Comparison of ENCODE assay signal across 8 mouse cellular contexts in genomic region chr2:93278181-93278975, GRCm38 (mm10). TPM values are rescaled to one million over a fixed set of nuclear protein-coding genes. Genes with fewer than 3 reads are reported as not detected.
DNase-seq lines count a peak whose midpoint lies in the region; ATAC-seq lines count a peak whose summit lies in the region.

No protein-coding gene starts in this region.

- no peak for DNase-seq in lung, adult 18-20 months
- DNase-seq in forebrain, embryonic 14.5 days (ENCODE audit: low spot score): peak; percentile 80
- DNase-seq in mesoderm, embryonic 11.5 days (ENCODE audit: low read depth, low spot score): peak; percentile 64
- no peak for DNase-seq in thymus, postnatal 36 days
- DNase-seq in cerebellum, adult 11-12 months: no peak

- H3K27me3 ChIP-seq in lung, embryonic 15.5 days: no peaks in the 10 kb centered on the region
- no peaks in the 10 kb centered on the region for H3K27me3 ChIP-seq in forebrain, embryonic 14.5 days (replicated peaks; ENCODE audit: control insufficient read depth, insufficient read depth, low read length)
- H3K27me3 ChIP-seq in intestine, embryonic 16.5 days (replicated peaks; ENCODE audit: control insufficient read depth, insufficient read depth, low read length): no peaks in the 10 kb centered on the region

- no peak overlapping the region for H3K4me2 ChIP-seq in lung, embryonic 15.5 days
- peak overlapping the region; percentile 12; the same call in 1 of the 2 replicates for H3K4me2 ChIP-seq in forebrain, embryonic 14.5 days (ENCODE audit: low read length)
- peak overlapping the region; percentile 19; the same call in 1 of the 2 replicates for H3K4me2 ChIP-seq in intestine, embryonic 16.5 days (ENCODE audit: low read depth, low read length)

- H3K4me1 ChIP-seq in lung, embryonic 15.5 days: peaks cover 37% of the 10 kb centered on the region
- H3K4me1 ChIP-seq in forebrain, embryonic 14.5 days (ENCODE audit: control insufficient read depth, insufficient read depth, low read length): peaks cover 43% of the 10 kb centered on the region
- peaks cover 40% of the 10 kb centered on the region for H3K4me1 ChIP-seq in intestine, embryonic 16.5 days (ENCODE audit: control insufficient read depth, insufficient read depth, low read length)

- H3K4me3 ChIP-seq in lung, embryonic 15.5 days: no peak overlapping the region
- H3K4me3 ChIP-seq in forebrain, embryonic 14.5 days (ENCODE audit: low read depth, low read length): no peak overlapping the region
- H3K4me3 ChIP-seq in intestine, embryonic 16.5 days (ENCODE audit: low read length): no peak overlapping the region

- WGBS in lung, embryonic 15.5 days: 21% methylated on average over 11 of the region's 11 CpGs
- 3% methylated on average over 11 of the region's 11 CpGs for WGBS in forebrain, embryonic 14.5 days
- 7% methylated on average over 11 of the region's 11 CpGs for WGBS in intestine, embryonic 16.5 days

- ATAC-seq in lung, embryonic 15.5 days (ENCODE audit: borderline replicate concordance, extremely low read depth, low FRiP score, low TSS enrichment): peak; percentile 56; the same call in 1 of the 2 replicates
- peak; percentile 71 for ATAC-seq in forebrain, embryonic 14.5 days
- peak; percentile 76 for ATAC-seq in intestine, embryonic 16.5 days
- no peak for ATAC-seq in megakaryocyte progenitor cell, adult 5-6 weeks (replicated peaks; ENCODE audit: poor library complexity)

- no peaks in the 10 kb centered on the region for H3K9me3 ChIP-seq in lung, embryonic 15.5 days
- H3K9me3 ChIP-seq in forebrain, embryonic 14.5 days (replicated peaks; ENCODE audit: control insufficient read depth, low read length): no peaks in the 10 kb centered on the region
- no peaks in the 10 kb centered on the region for H3K9me3 ChIP-seq in intestine, embryonic 16.5 days (ENCODE audit: control insufficient read depth, low read length)

- H3K36me3 ChIP-seq in lung, embryonic 15.5 days: no peaks in the 10 kb centered on the region
- H3K36me3 ChIP-seq in forebrain, embryonic 14.5 days (ENCODE audit: control insufficient read depth, insufficient read depth, low read length): no peaks in the 10 kb centered on the region
- no peaks in the 10 kb centered on the region for H3K36me3 ChIP-seq in intestine, embryonic 16.5 days (ENCODE audit: control insufficient read depth, insufficient read depth, low read length)

- H3K27ac ChIP-seq in lung, embryonic 15.5 days: peak overlapping the region; percentile 73
- H3K27ac ChIP-seq in forebrain, embryonic 14.5 days (ENCODE audit: low read depth, low read length): peak overlapping the region; percentile 78
- peak overlapping the region; percentile 80 for H3K27ac ChIP-seq in intestine, embryonic 16.5 days (ENCODE audit: low read length)

- no peak overlapping the region for H3K9ac ChIP-seq in lung, embryonic 15.5 days
- H3K9ac ChIP-seq in forebrain, embryonic 14.5 days (ENCODE audit: low read length): no peak overlapping the region; the same call in 1 of the 2 replicates
- peak overlapping the region; percentile 27 for H3K9ac ChIP-seq in intestine, embryonic 16.5 days (ENCODE audit: low read depth, low read length)

RNA-seq across cellular contexts. Expression of gene Tspan18, which starts 55.9 kb away (rescaled TPM):
- polyA plus RNA-seq in lung, embryonic 15.5 days (2015; fragmentation: Nextera tagmentation; extraction: Ambion mirVana): 25.4 and 29.0 TPM in 2 replicates
- 15.6 and 17.3 TPM in 2 replicates for polyA plus RNA-seq in forebrain, embryonic 14.5 days (2014; fragmentation: Nextera tagmentation; extraction: Ambion mirVana)
- polyA plus RNA-seq in intestine, embryonic 16.5 days (2015; fragmentation: Nextera tagmentation; extraction: Ambion mirVana): 19.5 and 19.6 TPM in 2 replicates
- 0.39 TPM in 1 of 2 replicates, not detected in the other for total RNA-seq in megakaryocyte progenitor cell, adult 5-6 weeks (2015)
- total RNA-seq in megakaryocyte progenitor cell, adult 5-6 weeks (2017): not detected in 2 replicates

Comparison
In these comparisons a context has a peak if more than half of its experiments do, and no peak if none do; other contexts are left out.
1. DNase-seq: peak in forebrain, embryonic 14.5 days (single experiment) and mesoderm, embryonic 11.5 days (single experiment); none in lung, adult 18-20 months (0 of 2), thymus, postnatal 36 days (0 of 2) and cerebellum, adult 11-12 months (single experiment).
2. Peak in every context shown above with its lines, with median percentiles within 50 percentile points of each other: H3K27ac ChIP-seq.